In the genomic region with DNA sequence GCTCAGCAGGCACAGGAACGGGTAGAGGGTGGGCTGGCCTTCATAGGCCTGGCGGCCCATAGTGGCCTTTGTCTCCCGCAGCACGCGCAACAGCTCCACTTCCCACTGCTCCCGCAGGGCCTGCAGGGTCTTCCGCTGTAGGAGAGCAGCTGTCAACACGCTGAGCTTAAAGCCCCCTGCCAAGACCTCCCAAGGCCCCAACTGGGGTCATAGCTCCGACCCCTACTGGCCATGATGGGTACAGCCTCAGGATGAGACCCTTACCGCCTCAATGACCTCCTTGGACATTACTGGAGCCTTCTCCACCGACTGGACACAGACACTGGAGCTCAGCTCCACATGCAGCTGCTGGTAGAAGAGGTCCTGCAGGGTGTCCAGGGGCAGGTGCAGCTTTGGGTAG, we compare ENCODE assay signal across 19 mouse cellular contexts. TPM values are rescaled to one million over a fixed set of nuclear protein-coding genes. Genes with fewer than 3 reads are reported as not detected.
DNase-seq lines count a peak whose midpoint lies in the region; ATAC-seq and TF ChIP-seq lines count a peak whose summit lies in the region.
"Had no signal": no experiment of that assay in that cellular context is flagged by ENCODE, and none has a peak within 500 bp of the region (broad histone marks: within the 10 kb centered on the region; RNA-seq: fewer than 3 reads in every experiment).

No protein-coding gene starts in this region.

- no peak overlapping the region for H3K4me3 ChIP-seq in hindbrain, embryonic 10.5 days
- no peak overlapping the region for H3K4me3 ChIP-seq in hindbrain, embryonic 16.5 days (ENCODE audit: low read length)
- no peak overlapping the region for H3K4me3 ChIP-seq in liver, postnatal 0 days (ENCODE audit: low read depth, low read length)
- no peak overlapping the region for H3K4me3 ChIP-seq in liver, embryonic 11.5 days (ENCODE audit: low read depth, low read length)
- no peak overlapping the region for H3K4me3 ChIP-seq in G1E (ENCODE audit: low read depth, low read length)
- H3K4me3 ChIP-seq: embryonic facial prominence, embryonic 12.5 days; heart, embryonic 12.5 days; hindbrain, embryonic 15.5 days; kidney, embryonic 15.5 days; limb, embryonic 10.5 days; megakaryocyte, embryonic 14.5 days had no signal

- peak; percentile 43 for DNase-seq in hindbrain, embryonic 10.5 days (ENCODE audit: low spot score)
- DNase-seq in liver, postnatal 0 days, result no peak
- DNase-seq in liver, embryonic 11.5 days (ENCODE audit: low spot score), result no peak
- DNase-seq in G1E (ENCODE audit: low spot score) (no peak), R1 (ENCODE audit: low read depth, low spot score) (peak; percentile 39), adipocyte (ENCODE audit: low spot score) (no peak)
- DNase-seq in left cerebral cortex, postnatal 36 days (ENCODE audit: low spot score in 2 of 2), result no peak
- DNase-seq: cerebellum, adult 9-11 months; lung, adult 2 months had no signal

- 0 out of 2 replicates have a peak overlapping the region, but pooled peaks have one; percentile 13 for H3K27ac ChIP-seq in hindbrain, embryonic 10.5 days
- no peak overlapping the region for H3K27ac ChIP-seq in hindbrain, embryonic 16.5 days (ENCODE audit: low read depth, low read length)
- no peak overlapping the region for H3K27ac ChIP-seq in liver, postnatal 0 days (ENCODE audit: low read depth)
- H3K27ac ChIP-seq in liver, embryonic 11.5 days (ENCODE audit: low read depth, low read length), result no peak overlapping the region
- H3K27ac ChIP-seq: embryonic facial prominence, embryonic 12.5 days; hindbrain, embryonic 15.5 days; kidney, embryonic 15.5 days; limb, embryonic 10.5 days had no signal

- TF ChIP-seq CTCF in liver, postnatal 0 days (IDR thresholded peaks at IDR 0.05; ENCODE audit: low read depth), result peak; percentile 29
- peak; percentile 63 for TF ChIP-seq CTCF in G1E (IDR thresholded peaks at IDR 0.05; ENCODE audit: low read depth, low read length)

- TF ChIP-seq EP300 in liver, postnatal 0 days (IDR thresholded peaks at IDR 0.05; ENCODE audit: low read depth), result no peak

- H3K4me1 ChIP-seq in hindbrain, embryonic 10.5 days (replicated peaks), result peaks cover 15% of the 10 kb centered on the region
- H3K4me1 ChIP-seq in hindbrain, embryonic 16.5 days (ENCODE audit: control insufficient read depth, insufficient read depth, low read depth, low read length), result peaks cover 5% of the 10 kb centered on the region
- H3K4me1 ChIP-seq in liver, postnatal 0 days (ENCODE audit: insufficient read depth), result peaks cover 8% of the 10 kb centered on the region
- peaks cover 6% of the 10 kb centered on the region; the same call in 1 of the 2 replicates for H3K4me1 ChIP-seq in liver, embryonic 11.5 days (replicated peaks; ENCODE audit: control insufficient read depth, insufficient read depth, low read length)
- peaks cover 26% of the 10 kb centered on the region for H3K4me1 ChIP-seq in G1E (ENCODE audit: insufficient read depth, low read depth, low read length)

- 61% methylated on average over 11 of the region's 11 CpGs for WGBS in hindbrain, embryonic 10.5 days
- WGBS in hindbrain, embryonic 16.5 days, result 50% methylated on average over 11 of the region's 11 CpGs
- WGBS in liver, postnatal 0 days (ENCODE audit: insufficient replicate concordance), result 81% methylated on average over 11 of the region's 11 CpGs
- 81% methylated on average over 11 of the region's 11 CpGs for WGBS in liver, embryonic 11.5 days

- no peak overlapping the region for H3K4me2 ChIP-seq in hindbrain, embryonic 16.5 days (ENCODE audit: low read length)
- no peak overlapping the region for H3K4me2 ChIP-seq in liver, postnatal 0 days (ENCODE audit: low read depth, low read length)
- H3K4me2 ChIP-seq in liver, embryonic 11.5 days, result no peak overlapping the region
- H3K4me2 ChIP-seq: embryonic facial prominence, embryonic 12.5 days; heart, embryonic 12.5 days; hindbrain, embryonic 15.5 days; kidney, embryonic 15.5 days had no signal

- peaks cover 38% of the 10 kb centered on the region for H3K9me3 ChIP-seq in hindbrain, embryonic 10.5 days
- H3K9me3 ChIP-seq in hindbrain, embryonic 16.5 days (ENCODE audit: control insufficient read depth, low read length), result peaks cover 40% of the 10 kb centered on the region
- 0 out of 2 replicates have a peak, but pooled peaks cover under 1% of the 10 kb centered on the region for H3K9me3 ChIP-seq in liver, postnatal 0 days (ENCODE audit: low read length)
- H3K9me3 ChIP-seq in liver, embryonic 11.5 days (ENCODE audit: control insufficient read depth, low read length), result peaks cover 11% of the 10 kb centered on the region; the same call in 1 of the 2 replicates
- H3K9me3 ChIP-seq in G1E (replicated peaks), result peaks cover 6% of the 10 kb centered on the region

- intact Hi-C loops in left cerebral cortex, postnatal 36 days (cut with DNase I), result no loop called here

- peaks cover 14% of the 10 kb centered on the region for H3K27me3 ChIP-seq in hindbrain, embryonic 10.5 days (ENCODE audit: insufficient read depth, poor library complexity, severe bottlenecking)
- peaks cover 2% of the 10 kb centered on the region; the same call in 1 of the 2 replicates for H3K27me3 ChIP-seq in hindbrain, embryonic 16.5 days (replicated peaks; ENCODE audit: control insufficient read depth, insufficient read depth, low read length)
- no peaks in the 10 kb centered on the region for H3K27me3 ChIP-seq in liver, postnatal 0 days (ENCODE audit: insufficient read depth, low read length)
- H3K27me3 ChIP-seq in liver, embryonic 11.5 days (replicated peaks; ENCODE audit: control insufficient read depth, insufficient read depth, low read length), result 0 out of 2 replicates have a peak, but pooled peaks cover under 1% of the 10 kb centered on the region
- H3K27me3 ChIP-seq in G1E (ENCODE audit: insufficient read depth, low read length), result no peaks in the 10 kb centered on the region; the same call in 1 of the 2 replicates
- H3K27me3 ChIP-seq: hindbrain, embryonic 15.5 days; kidney, embryonic 15.5 days; megakaryocyte, embryonic 14.5 days; Patski had no signal

- ATAC-seq in hindbrain, embryonic 16.5 days, result no peak
- no peak for ATAC-seq in liver, postnatal 0 days
- no peak for ATAC-seq in liver, embryonic 11.5 days (replicated peaks; ENCODE audit: low FRiP score)
- no peak for ATAC-seq in G1E (ENCODE audit: extremely low read depth, insufficient number of reproducible peaks, low FRiP score, poor library complexity, severe bottlenecking)
- ATAC-seq: Patski had no signal

- no peak overlapping the region for H3K9ac ChIP-seq in hindbrain, embryonic 16.5 days (ENCODE audit: low read depth, low read length)
- no peak overlapping the region for H3K9ac ChIP-seq in liver, postnatal 0 days (replicated peaks)
- H3K9ac ChIP-seq in liver, embryonic 11.5 days (ENCODE audit: low read depth, low read length), result no peak overlapping the region
- H3K9ac ChIP-seq: embryonic facial prominence, embryonic 12.5 days; heart, embryonic 12.5 days; hindbrain, embryonic 15.5 days; kidney, embryonic 15.5 days had no signal

- H3K36me3 ChIP-seq in hindbrain, embryonic 10.5 days, result peaks cover 86% of the 10 kb centered on the region
- H3K36me3 ChIP-seq in hindbrain, embryonic 16.5 days (ENCODE audit: control insufficient read depth, insufficient read depth, low read length), result peaks cover 75% of the 10 kb centered on the region
- H3K36me3 ChIP-seq in liver, postnatal 0 days (replicated peaks; ENCODE audit: insufficient read depth, low read length), result peaks cover 57% of the 10 kb centered on the region
- peaks cover 75% of the 10 kb centered on the region for H3K36me3 ChIP-seq in liver, embryonic 11.5 days (ENCODE audit: control insufficient read depth, insufficient read depth, low read length)
- peaks cover 96% of the 10 kb centered on the region for H3K36me3 ChIP-seq in G1E (replicated peaks)

RNA-seq across cellular contexts. Expression of gene Polrmt, which starts 5.5 kb away (rescaled TPM):
- polyA plus RNA-seq in hindbrain, embryonic 10.5 days (2016; fragmentation: Nextera tagmentation; extraction: Ambion mirVana), result 47.3 and 51.6 TPM in 2 replicates
- polyA plus RNA-seq in hindbrain, embryonic 16.5 days (2015; fragmentation: Nextera tagmentation; extraction: Ambion mirVana), result 37.1 and 50.6 TPM in 2 replicates
- 9.9 and 12.6 TPM in 2 replicates for polyA plus RNA-seq in liver, postnatal 0 days (2015; fragmentation: Nextera tagmentation; extraction: Ambion mirVana)
- polyA plus RNA-seq in liver, embryonic 11.5 days (2014; fragmentation: Nextera tagmentation; extraction: Ambion mirVana), result 36.5 and 41.5 TPM in 2 replicates
- 44.5 and 50.5 TPM in 2 replicates for total RNA-seq in G1E (2014; fragmentation: Nextera tagmentation)
- 16.7 and 17.1 TPM in 2 replicates for total RNA-seq in G1E (2017)
- polyA plus RNA-seq in G1E (2012), result 45.3 and 45.5 TPM in 2 replicates
- total RNA-seq in left cerebral cortex, postnatal 36 days (2021), result 10 to 100 TPM; 44.9 to 49.7 TPM

RNA-seq across cellular contexts. Expression of gene Fgf22, which starts 14.0 kb away (rescaled TPM):
- polyA plus RNA-seq in hindbrain, embryonic 10.5 days (2016; fragmentation: Nextera tagmentation; extraction: Ambion mirVana), result 0.12 and 0.55 TPM in 2 replicates
- 1.9 and 3.1 TPM in 2 replicates for polyA plus RNA-seq in hindbrain, embryonic 16.5 days (2015; fragmentation: Nextera tagmentation; extraction: Ambion mirVana)
- polyA plus RNA-seq in liver, postnatal 0 days (2015; fragmentation: Nextera tagmentation; extraction: Ambion mirVana), result not detected in 2 replicates
- polyA plus RNA-seq in liver, embryonic 11.5 days (2014; fragmentation: Nextera tagmentation; extraction: Ambion mirVana), result 0.23 TPM in 1 of 2 replicates, not detected in the other
- total RNA-seq in G1E (2014; fragmentation: Nextera tagmentation) (not detected in 2 replicates), G1E (2017) (0.44 TPM in 1 of 2 replicates, not detected in the other)
- polyA plus RNA-seq in G1E (2012), result not detected in 2 replicates
- 1 to 10 TPM; 4.0 to 4.7 TPM for total RNA-seq in left cerebral cortex, postnatal 36 days (2021)
- total RNA-seq: gastrocnemius, adult 18-20 months had no signal
- polyA plus RNA-seq: small intestine, adult 2 months had no signal

RNA-seq across cellular contexts. Expression of gene Hcn2, which starts 24.4 kb away (rescaled TPM):
- polyA plus RNA-seq in hindbrain, embryonic 10.5 days (2016; fragmentation: Nextera tagmentation; extraction: Ambion mirVana), result 0.08 and 0.11 TPM in 2 replicates
- 1.2 and 1.4 TPM in 2 replicates for polyA plus RNA-seq in hindbrain, embryonic 16.5 days (2015; fragmentation: Nextera tagmentation; extraction: Ambion mirVana)
- 0.04 and 0.06 TPM in 2 replicates for polyA plus RNA-seq in liver, postnatal 0 days (2015; fragmentation: Nextera tagmentation; extraction: Ambion mirVana)
- not detected in 2 replicates for polyA plus RNA-seq in liver, embryonic 11.5 days (2014; fragmentation: Nextera tagmentation; extraction: Ambion mirVana)
- 0.29 TPM in 1 of 2 replicates, not detected in the other for total RNA-seq in G1E (2014; fragmentation: Nextera tagmentation)
- 0.11 and 0.17 TPM in 2 replicates for total RNA-seq in G1E (2017)
- 0.27 and 0.47 TPM in 2 replicates for polyA plus RNA-seq in G1E (2012)
- total RNA-seq in left cerebral cortex, postnatal 36 days (2021), result 100 to 1,000 TPM; 128 to 152 TPM
- polyA plus RNA-seq: heart, embryonic 12.5 days had no signal

RNA-seq across cellular contexts. Expression of gene Rnf126, which starts 25.9 kb away (rescaled TPM):
- polyA plus RNA-seq in hindbrain, embryonic 10.5 days (2016; fragmentation: Nextera tagmentation; extraction: Ambion mirVana), result 124 and 136 TPM in 2 replicates
- polyA plus RNA-seq in hindbrain, embryonic 16.5 days (2015; fragmentation: Nextera tagmentation; extraction: Ambion mirVana), result 74.2 and 101 TPM in 2 replicates
- polyA plus RNA-seq in liver, postnatal 0 days (2015; fragmentation: Nextera tagmentation; extraction: Ambion mirVana), result 28.2 and 34.1 TPM in 2 replicates
- 105 and 119 TPM in 2 replicates for polyA plus RNA-seq in liver, embryonic 11.5 days (2014; fragmentation: Nextera tagmentation; extraction: Ambion mirVana)
- total RNA-seq in G1E (2014; fragmentation: Nextera tagmentation) (109 and 129 TPM in 2 replicates), G1E (2017) (23.5 and 25.2 TPM in 2 replicates)
- 353 and 382 TPM in 2 replicates for polyA plus RNA-seq in G1E (2012)
- 100 to 1,000 TPM in 1 of 2 experiments, 10 to 100 TPM in 1; 92.7 to 104 TPM for total RNA-seq in left cerebral cortex, postnatal 36 days (2021)

RNA-seq across cellular contexts. Expression of gene Fstl3, which starts 36.2 kb away (rescaled TPM):
- 1.7 and 1.8 TPM in 2 replicates for polyA plus RNA-seq in hindbrain, embryonic 10.5 days (2016; fragmentation: Nextera tagmentation; extraction: Ambion mirVana)
- 2.6 and 3.0 TPM in 2 replicates for polyA plus RNA-seq in hindbrain, embryonic 16.5 days (2015; fragmentation: Nextera tagmentation; extraction: Ambion mirVana)
- polyA plus RNA-seq in liver, postnatal 0 days (2015; fragmentation: Nextera tagmentation; extraction: Ambion mirVana), result 0.36 and 0.63 TPM in 2 replicates
- polyA plus RNA-seq in liver, embryonic 11.5 days (2014; fragmentation: Nextera tagmentation; extraction: Ambion mirVana), result 1.8 and 2.6 TPM in 2 replicates
- total RNA-seq in G1E (2014; fragmentation: Nextera tagmentation) (not detected in 2 replicates), G1E (2017) (0.12 and 0.22 TPM in 2 replicates)
- polyA plus RNA-seq in G1E (2012), result 0.05 TPM in 1 of 2 replicates, not detected in the other
- total RNA-seq in left cerebral cortex, postnatal 36 days (2021), result 1 to 10 TPM; 2.8 to 3.6 TPM

Comparison
In these comparisons a context has a peak if more than half of its experiments do, and no peak if none do; other contexts are left out.
1. DNase-seq: peak in hindbrain, embryonic 10.5 days (single experiment) and R1 (single experiment); none in liver, postnatal 0 days (single experiment), liver, embryonic 11.5 days (single experiment), G1E (single experiment), adipocyte (single experiment) and left cerebral cortex, postnatal 36 days (0 of 2).